Mouse (Mus musculus): ENCODE measurements around the gene Slc1a7. TPM values are rescaled to one million over a fixed set of nuclear protein-coding genes. Genes with fewer than 3 reads are reported as not detected.

Slc1a7 gene
- polyA plus RNA-seq, 1 experiment: 0.10 TPM

DNA sequence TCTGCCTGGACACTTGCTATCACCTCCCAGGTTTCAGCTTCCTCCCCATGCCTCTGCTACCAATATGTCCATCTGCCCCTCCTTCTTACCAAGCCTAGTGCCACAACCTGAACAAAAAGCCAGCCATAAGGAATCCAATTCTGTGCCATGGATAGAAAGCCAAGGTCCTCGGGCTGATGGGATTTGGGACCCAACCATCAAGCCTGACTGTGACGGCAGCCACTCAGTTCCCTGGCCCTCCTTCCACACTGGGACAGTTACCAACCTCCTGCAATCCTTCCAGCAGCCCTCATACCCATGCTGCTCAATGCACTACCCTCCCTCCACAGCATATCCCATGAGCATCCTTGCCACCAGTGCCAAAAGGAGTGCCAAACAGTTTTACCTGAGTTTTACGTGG lies 48.2 kb downstream of the Slc1a7 start:
- H3K27ac ChIP-seq (ENCODE audit: insufficient read depth, low read length): no peak overlapping the region
- H3K4me3 ChIP-seq (replicated peaks; ENCODE audit: insufficient read depth, low read depth, low read length): no peak overlapping the region
- H3K4me1 ChIP-seq (ENCODE audit: control insufficient read depth, insufficient read depth, low read length): peaks cover 9% of the 10 kb centered on the region; the same call in 1 of the 2 replicates
- TF ChIP-seq CTCF (IDR thresholded peaks at IDR 0.05; ENCODE audit: borderline replicate concordance, insufficient read depth, low read depth, low read length): no peak
- TF ChIP-seq POLR2A (IDR thresholded peaks at IDR 0.05; ENCODE audit: borderline replicate concordance, insufficient read depth, low read length): no peak
- DNase-seq: peak; percentile 49 to 75
- WGBS: 56% methylated on average over 3 of the region's 3 CpGs
- no peaks in the 10 kb centered on the region for H3K27me3 ChIP-seq (ENCODE audit: control insufficient read depth, insufficient read depth, low read length)

- H3K27ac ChIP-seq (ENCODE audit: insufficient read depth, low read length): no peak overlapping the region
- TF ChIP-seq CTCF (IDR thresholded peaks at IDR 0.05; ENCODE audit: borderline replicate concordance, insufficient read depth, low read depth, low read length) (no peak), POLR2A (IDR thresholded peaks at IDR 0.05; ENCODE audit: borderline replicate concordance, insufficient read depth, low read length) (no peak)
- H3K4me3 ChIP-seq (replicated peaks; ENCODE audit: insufficient read depth, low read depth, low read length): no peak overlapping the region
- H3K27me3 ChIP-seq (ENCODE audit: control insufficient read depth, insufficient read depth, low read length): no peaks in the 10 kb centered on the region
- WGBS: 90% methylated on average over 7 of the region's 7 CpGs
- H3K4me1 ChIP-seq (ENCODE audit: control insufficient read depth, insufficient read depth, low read length): peaks cover 19% of the 10 kb centered on the region; the same call in 1 of the 2 replicates
- no peak for DNase-seq
Measured at GRCm38 (mm10) chr4:108017839-108018238, 49.7 kb downstream of the Slc1a7 start.

GRCm38 (mm10) chr4:108018241-108018923 lies 50.2 kb downstream of the Slc1a7 start:
- Histone ChIP-seq H3K4me1 (ENCODE audit: control insufficient read depth, insufficient read depth, low read length) (peaks cover 19% of the 10 kb centered on the region; the same call in 1 of the 2 replicates), H3K27ac (ENCODE audit: insufficient read depth, low read length) (no peak overlapping the region), H3K4me3 (replicated peaks; ENCODE audit: insufficient read depth, low read depth, low read length) (no peak overlapping the region), H3K27me3 (ENCODE audit: control insufficient read depth, insufficient read depth, low read length) (no peaks in the 10 kb centered on the region)
- 67% methylated on average over 10 of the region's 10 CpGs for WGBS
- no peak for TF ChIP-seq POLR2A (IDR thresholded peaks at IDR 0.05; ENCODE audit: borderline replicate concordance, insufficient read depth, low read length)
- TF ChIP-seq CTCF (IDR thresholded peaks at IDR 0.05; ENCODE audit: borderline replicate concordance, insufficient read depth, low read depth, low read length): no peak
- DNase-seq: no peak

DNA sequence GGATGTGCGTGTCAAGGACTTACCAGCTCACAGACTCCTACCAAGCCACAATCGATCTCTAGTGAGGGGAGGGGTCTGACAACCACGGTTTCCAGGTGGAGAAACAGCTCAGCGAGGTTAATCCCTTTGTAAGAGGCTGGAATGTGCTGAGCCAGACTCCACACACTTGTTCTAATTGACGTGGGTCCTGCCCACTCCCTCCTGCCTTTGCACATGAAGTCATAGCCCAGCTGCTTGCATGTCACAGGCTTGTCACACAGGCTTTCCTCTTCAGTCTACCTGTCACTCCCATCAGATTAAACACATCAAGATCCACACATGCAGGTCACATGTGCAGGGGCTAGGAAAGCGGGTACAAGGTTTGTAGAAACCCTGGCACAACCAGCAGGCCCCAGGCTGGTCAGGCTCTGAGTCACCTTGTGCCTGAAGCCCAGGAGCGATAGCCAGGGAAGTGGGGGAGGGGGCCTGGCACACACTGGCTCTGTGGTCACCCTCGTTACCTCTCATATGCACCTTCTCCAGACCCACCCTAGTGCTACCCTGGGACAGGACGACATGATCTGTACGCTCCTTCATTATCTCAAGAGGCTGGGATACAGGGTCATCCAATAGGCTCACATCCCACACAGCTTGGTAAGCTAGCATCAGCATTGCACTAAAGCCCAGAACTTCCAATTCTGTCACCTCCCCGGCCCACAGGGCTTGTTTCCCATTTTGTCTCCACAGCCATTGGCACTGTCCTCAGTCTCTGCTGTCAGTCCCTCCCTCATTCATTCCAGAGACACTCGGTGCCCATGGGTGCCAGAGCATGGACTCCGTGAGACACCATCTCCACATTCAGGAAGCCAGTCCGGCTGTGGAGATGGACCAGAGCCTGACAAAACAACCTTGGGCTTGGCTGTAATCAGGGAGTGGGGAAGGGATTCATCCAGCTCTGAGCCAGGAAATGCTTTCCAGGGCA lies 51.1 kb downstream of the Slc1a7 start:
- H3K27ac ChIP-seq (ENCODE audit: insufficient read depth, low read length): no peak overlapping the region
- 56% methylated on average over 14 of the region's 14 CpGs for WGBS
- TF ChIP-seq CTCF (IDR thresholded peaks at IDR 0.05; ENCODE audit: borderline replicate concordance, insufficient read depth, low read depth, low read length) (no peak), POLR2A (IDR thresholded peaks at IDR 0.05; ENCODE audit: borderline replicate concordance, insufficient read depth, low read length) (no peak)

DNA sequence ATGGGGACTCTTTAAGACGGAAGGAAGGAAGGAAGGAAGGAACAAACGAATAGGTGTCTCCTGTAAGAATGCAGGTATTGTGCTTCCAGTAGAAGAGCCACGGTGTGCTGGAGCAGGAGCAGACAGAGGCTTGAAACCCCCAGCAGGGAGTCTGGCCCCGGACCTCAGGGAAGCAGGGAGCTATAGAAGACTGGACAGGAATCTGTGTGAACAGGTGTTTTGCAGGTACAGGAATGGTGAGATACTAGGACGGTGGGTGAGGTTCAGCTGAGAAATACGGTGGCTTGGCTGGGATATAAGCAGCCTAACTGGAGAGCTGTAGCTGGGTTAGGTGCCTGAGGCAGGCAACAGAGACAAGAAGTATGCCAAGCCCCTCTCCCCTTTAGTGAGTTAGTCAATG lies 52.0 kb downstream of the Slc1a7 start:
- Histone ChIP-seq H3K27me3 (ENCODE audit: control insufficient read depth, insufficient read depth, low read length) (no peaks in the 10 kb centered on the region), H3K4me3 (replicated peaks; ENCODE audit: insufficient read depth, low read depth, low read length) (no peak overlapping the region), H3K4me1 (ENCODE audit: control insufficient read depth, insufficient read depth, low read length) (peaks cover 19% of the 10 kb centered on the region; the same call in 1 of the 2 replicates), H3K27ac (ENCODE audit: insufficient read depth, low read length) (no peak overlapping the region)
- TF ChIP-seq POLR2A (IDR thresholded peaks at IDR 0.05; ENCODE audit: borderline replicate concordance, insufficient read depth, low read length): no peak
- no peak for TF ChIP-seq CTCF (IDR thresholded peaks at IDR 0.05; ENCODE audit: borderline replicate concordance, insufficient read depth, low read depth, low read length)
- DNase-seq: no peak
- WGBS: 83% methylated on average over 6 of the region's 6 CpGs

More for the DNA sequence above, 51.1 kb downstream of the Slc1a7 start:
- Histone ChIP-seq H3K27me3 (ENCODE audit: control insufficient read depth, insufficient read depth, low read length) (no peaks in the 10 kb centered on the region), H3K4me1 (ENCODE audit: control insufficient read depth, insufficient read depth, low read length) (peaks cover 19% of the 10 kb centered on the region; the same call in 1 of the 2 replicates), H3K4me3 (replicated peaks; ENCODE audit: insufficient read depth, low read depth, low read length) (no peak overlapping the region)
- DNase-seq: no peak

- no peak for TF ChIP-seq CTCF (IDR thresholded peaks at IDR 0.05; ENCODE audit: borderline replicate concordance, insufficient read depth, low read depth, low read length)
- no peak for TF ChIP-seq POLR2A (IDR thresholded peaks at IDR 0.05; ENCODE audit: borderline replicate concordance, insufficient read depth, low read length)
- Histone ChIP-seq H3K27me3 (ENCODE audit: control insufficient read depth, insufficient read depth, low read length) (no peaks in the 10 kb centered on the region), H3K4me3 (replicated peaks; ENCODE audit: insufficient read depth, low read depth, low read length) (no peak overlapping the region), H3K27ac (ENCODE audit: insufficient read depth, low read length) (no peak overlapping the region), H3K4me1 (ENCODE audit: control insufficient read depth, insufficient read depth, low read length) (peaks cover 19% of the 10 kb centered on the region; the same call in 1 of the 2 replicates)
- WGBS: 97% methylated on average over 4 of the region's 4 CpGs
- DNase-seq: no peak
Measured at GRCm38 (mm10) chr4:108023186-108023585, 55.1 kb downstream of the Slc1a7 start.

DNA sequence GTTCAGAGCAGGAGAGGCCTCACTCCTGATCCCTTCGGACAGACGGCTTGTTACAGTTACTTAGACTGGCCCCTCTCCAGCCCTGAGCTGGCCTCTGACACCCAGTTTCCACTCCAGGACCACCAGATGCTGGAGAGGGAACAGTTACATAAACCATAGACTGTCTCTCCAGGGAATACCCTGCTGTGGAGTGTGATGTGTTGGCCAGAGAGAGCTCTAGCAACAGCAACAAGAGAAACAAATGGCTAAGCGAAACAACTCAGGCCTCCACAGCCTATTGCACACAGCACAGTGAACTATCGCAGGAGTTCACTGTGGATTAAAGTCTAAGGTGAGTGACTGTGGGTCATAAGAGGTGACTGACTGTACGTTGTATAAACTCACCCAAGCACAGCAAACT lies 56.5 kb downstream of the Slc1a7 start:
- 84% methylated on average over 5 of the region's 5 CpGs for WGBS

More for the DNA sequence above, 56.5 kb downstream of the Slc1a7 start:
- DNase-seq: no peak
- no peak overlapping the region for H3K27ac ChIP-seq (ENCODE audit: insufficient read depth, low read length)
- peaks cover 11% of the 10 kb centered on the region; the same call in 1 of the 2 replicates for H3K4me1 ChIP-seq (ENCODE audit: control insufficient read depth, insufficient read depth, low read length)
- no peak overlapping the region for H3K4me3 ChIP-seq (replicated peaks; ENCODE audit: insufficient read depth, low read depth, low read length)
- H3K27me3 ChIP-seq (ENCODE audit: control insufficient read depth, insufficient read depth, low read length): no peaks in the 10 kb centered on the region
- no peak for TF ChIP-seq POLR2A (IDR thresholded peaks at IDR 0.05; ENCODE audit: borderline replicate concordance, insufficient read depth, low read length)
- TF ChIP-seq CTCF (IDR thresholded peaks at IDR 0.05; ENCODE audit: borderline replicate concordance, insufficient read depth, low read depth, low read length): no peak

Measured in cerebellum, adult 2 months (tissue).